Mouse (Mus musculus): Measurements from ENCODE around the gene Rgsl1.
"Not testable (repeated sequence)": the region's sequence is repeated elsewhere in the genome, so short reads cannot be mapped to it uniquely, and the experiment has no call there.

The Rgsl1 gene

DNA sequence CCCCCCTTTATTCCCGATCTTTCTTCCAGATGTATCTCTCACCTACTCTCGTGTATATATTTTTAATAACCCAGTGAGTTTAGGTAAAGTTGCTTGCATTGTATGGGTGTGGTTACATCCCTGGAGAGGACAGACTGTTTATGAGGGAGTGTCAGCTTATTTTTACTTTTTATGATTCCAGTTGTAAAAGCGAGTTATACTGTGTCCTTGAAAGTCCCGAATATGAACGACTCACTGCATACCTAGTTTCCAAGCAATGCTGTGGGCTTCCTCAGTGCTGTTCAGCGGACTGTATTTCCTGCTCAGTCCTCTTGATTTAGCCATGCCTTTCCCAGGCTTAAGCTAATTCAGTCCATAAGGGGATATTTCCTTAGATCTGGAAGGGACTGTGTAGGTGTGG is 68.8 kb downstream of the Rgsl1 start:
- DNase-seq (ENCODE audit: low read depth), result no peak

DNA sequence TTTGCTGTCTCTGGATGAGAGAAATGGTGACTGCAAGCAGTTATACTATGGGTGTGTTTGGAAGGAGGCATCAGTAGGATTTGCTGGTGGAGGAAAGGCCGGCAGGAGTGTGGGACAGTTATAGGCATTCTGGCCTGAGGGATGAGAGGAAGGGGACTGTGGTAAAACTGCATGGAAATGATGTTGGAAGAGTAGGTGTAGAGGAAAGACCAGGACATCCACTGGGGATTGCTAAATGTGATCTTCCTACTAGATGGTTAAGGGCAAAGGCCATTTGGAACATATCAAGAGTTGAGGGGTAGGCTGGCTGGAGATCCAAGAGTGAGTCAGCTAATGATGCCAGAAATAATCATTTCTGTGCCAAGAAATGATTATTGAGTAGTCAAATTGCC is 73.2 kb downstream of the Rgsl1 start:
- no peak for DNase-seq (ENCODE audit: low read depth)

DNA sequence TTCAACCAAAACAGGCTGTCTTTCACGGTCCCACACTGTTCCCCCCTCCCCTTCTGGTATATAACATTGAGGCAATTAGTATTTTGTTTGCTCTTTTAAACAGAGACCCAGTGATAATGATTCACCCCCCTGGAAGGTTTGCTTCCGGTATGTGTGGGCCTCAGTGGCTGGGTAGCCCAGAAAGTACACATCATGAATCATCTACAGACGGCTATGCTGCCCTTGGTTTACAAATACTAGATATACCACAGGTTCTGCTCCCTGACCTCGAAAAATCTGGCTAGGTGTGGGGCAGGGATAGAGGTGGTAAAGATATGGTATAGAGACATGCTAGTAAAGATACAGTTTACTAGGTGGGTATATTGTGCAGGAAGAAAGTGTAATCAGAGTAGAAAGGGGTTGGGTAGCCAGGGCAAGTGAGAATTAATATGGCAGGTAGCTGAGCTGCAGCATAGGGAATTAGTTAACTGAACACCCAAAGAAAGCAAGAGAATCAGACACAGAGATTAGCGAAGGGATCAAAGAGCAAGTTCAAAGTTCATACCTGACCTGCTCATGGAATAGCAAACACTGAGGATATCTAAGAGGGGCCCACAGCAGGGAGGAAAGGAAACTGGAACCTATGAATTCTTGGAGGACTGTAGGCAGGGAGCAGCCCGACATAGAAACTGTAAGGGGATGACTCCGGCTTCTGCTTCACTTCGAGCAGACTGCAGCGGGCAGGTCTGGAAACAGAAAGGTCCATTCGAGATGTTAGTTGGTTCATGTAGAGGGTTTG is 73.8 kb downstream of the Rgsl1 start:
- DNase-seq (ENCODE audit: low read depth), result no peak

DNA sequence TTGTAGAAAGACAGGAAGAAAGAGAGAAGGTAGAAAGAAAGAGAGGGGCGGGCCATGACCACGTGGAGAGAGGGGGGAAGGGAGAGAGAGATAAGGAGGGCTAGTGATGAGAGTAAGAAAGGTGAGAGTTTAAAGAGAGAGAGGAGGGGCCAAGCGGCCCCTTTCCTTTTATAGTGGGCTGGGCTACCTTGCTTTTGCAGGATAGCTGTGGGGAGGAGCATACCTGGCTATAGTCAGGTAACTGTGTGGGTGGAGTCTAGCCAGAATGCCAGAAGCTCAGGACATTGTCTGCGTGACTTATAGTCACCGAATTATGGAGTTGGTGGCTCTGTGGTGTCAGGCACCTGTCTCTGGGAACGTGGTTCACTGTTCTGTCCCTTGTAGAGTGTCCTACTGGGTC is 74.4 kb downstream of the Rgsl1 start:
- DNase-seq (ENCODE audit: low read depth), result not testable (repeated sequence)

DNA sequence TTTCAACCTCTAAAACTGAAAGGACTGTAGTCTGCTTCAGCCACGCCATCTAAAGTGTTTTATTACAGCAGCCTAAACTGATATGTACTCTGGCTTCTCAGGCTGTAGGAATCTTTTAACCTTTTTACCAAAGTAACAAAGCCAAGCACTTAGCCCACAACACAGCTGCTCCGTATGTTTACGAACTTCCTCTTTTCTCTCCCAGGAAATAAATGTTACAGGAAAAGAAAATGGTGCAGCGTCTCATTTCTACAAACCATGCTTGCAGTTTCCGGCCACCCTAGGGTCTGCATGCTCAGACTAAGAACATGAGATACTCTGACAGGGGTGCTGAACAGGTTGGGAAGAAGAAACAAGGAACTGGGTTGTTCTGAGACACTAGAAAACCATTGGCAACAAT is 75.5 kb downstream of the Rgsl1 start:
- DNase-seq (ENCODE audit: low read depth), result no peak

DNA sequence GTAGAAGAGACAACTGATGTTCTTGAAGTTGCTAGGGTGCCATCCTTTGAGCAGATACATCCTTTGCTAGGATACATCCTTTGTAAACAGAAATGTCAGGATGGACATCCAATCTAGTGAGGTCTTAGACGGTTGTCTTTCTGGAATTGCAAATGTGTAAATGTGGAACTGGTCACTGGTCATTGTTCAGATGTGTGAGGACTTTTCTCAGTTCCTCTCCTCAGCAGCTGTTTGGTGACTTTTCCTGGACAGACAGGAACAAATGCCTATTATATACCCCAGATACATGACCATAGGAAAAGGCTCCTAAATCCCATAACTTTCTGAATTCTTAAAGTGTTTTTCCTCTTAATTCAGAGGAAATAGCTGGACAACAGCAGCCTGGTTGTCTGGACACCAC is 76.7 kb downstream of the Rgsl1 start:
- DNase-seq (ENCODE audit: low read depth), result no peak

DNA sequence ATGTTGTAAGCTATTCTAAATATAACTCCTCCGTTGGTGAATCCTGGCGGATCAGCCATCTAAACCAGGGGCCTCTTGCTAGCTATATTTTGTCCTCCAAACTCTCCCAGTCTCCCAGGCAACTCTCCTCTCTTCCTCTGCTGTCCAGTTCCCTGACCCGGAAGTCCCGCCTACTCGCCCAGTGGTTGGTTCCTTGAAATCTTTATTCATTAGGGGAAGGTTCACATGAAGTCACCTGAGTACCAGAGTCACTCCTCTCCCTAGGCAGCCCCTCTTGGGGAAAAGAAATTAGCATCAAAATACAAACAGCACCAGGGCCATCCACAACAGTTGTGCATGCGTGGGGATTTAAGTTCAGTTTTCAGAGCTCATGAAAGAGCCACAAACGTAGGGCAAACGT is 77.6 kb downstream of the Rgsl1 start:
- DNase-seq (ENCODE audit: low read depth), result no peak

DNA sequence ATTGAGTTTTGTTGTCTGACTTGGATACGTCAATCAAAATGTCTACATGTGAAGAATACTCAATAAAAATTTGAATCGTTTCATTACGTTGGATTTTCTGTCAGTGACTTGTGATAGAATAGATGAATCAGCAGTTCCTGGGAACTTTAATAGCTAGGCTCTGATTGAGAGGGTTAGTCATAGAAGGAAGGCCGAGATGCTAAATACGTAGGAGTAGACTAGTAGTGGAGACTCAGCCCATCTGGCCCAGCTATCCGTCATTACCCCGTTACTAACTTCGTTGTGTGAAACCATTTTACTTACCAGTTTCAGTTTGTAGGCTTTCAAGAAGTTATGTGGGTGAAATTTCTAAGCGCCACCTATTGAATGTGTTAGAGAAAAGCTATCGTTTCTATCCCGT is 79.8 kb downstream of the Rgsl1 start:
- no peak for DNase-seq (ENCODE audit: low read depth)

DNA sequence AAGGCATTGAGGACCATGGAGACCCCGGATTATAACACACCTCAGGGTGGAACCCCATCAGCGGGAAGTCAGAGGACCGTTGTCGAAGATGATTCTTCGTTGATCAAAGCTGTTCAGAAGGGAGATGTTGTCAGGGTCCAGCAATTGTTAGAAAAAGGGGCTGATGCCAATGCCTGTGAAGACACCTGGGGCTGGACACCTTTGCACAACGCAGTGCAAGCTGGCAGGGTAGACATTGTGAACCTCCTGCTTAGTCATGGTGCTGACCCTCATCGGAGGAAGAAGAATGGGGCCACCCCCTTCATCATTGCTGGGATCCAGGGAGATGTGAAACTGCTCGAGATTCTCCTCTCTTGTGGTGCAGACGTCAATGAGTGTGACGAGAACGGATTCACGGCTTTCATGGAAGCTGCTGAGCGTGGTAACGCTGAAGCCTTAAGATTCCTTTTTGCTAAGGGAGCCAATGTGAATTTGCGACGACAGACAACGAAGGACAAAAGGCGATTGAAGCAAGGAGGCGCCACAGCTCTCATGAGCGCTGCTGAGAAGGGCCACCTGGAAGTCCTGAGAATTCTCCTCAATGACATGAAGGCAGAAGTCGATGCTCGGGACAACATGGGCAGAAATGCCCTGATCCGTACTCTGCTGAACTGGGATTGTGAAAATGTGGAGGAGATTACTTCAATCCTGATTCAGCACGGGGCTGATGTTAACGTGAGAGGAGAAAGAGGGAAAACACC is 90.0 kb downstream of the Rgsl1 start:
- DNase-seq (ENCODE audit: low read depth), result no peak

DNA sequence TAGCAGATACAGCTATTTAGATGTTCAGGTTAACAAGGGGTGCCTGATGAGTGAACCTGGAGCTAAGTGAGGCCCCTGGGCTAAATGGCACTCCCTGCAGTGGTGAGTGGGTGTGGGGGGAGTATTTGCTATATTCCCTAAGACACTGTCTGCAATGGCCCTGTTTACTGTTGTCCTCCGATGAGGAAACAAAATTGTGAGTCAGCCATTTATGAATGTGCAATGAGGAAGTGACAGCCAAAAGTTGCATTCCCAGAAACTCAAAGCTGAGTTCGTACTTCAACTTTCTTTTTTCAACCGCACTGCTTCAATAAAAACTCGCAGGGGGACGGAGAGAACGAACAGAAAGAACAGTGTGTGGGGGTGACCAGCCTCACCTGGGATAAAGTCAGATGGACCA is 91.4 kb downstream of the Rgsl1 start:
- DNase-seq (ENCODE audit: low read depth), result peak; percentile 24

DNA sequence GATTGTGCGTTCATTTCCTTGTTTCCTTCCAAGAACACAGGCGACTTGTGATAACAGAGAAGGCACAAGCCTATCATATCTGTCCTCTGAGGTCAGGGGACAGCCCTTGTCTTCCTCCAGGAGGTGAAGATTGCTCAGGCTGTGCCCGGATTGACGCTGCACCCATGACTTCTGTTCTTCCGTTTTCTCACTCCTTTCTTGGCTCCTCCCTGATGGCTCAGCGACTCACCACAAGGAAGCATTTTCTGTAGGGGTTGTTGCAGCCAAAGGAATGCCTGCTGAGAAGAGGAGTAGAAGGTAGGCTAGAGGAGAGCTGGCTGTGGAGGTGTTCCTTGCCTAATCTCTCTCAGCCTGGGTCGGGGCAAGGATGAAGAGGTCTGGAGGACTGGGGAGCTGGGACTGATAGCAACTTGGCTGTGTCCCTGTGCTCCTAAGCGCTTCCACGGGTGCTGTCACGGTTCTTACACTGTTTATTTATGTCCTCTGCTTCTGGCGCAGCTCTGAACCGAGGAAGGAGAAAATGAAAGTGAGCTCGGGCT is 92.1 kb downstream of the Rgsl1 start:
- DNase-seq (ENCODE audit: low read depth), result peak; percentile 63

DNA sequence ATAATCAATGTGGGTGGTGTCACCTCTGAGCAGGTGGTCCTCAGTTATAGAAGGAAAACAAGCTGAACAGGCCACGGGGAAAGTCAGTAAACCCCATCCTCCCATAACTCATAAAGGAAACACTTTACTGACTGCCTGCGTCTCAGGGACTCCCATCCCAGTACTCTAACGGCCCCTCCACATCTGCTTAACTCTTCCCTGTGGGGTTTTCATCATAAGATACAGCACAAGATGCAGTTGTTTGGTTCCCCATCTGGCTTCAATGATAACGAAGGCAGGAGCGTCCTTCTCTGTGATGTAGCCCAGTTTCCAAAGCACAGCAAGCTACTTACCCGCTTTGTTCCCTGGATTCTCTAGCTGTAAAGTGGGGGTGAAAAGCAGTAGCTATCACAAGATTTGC is 93.9 kb downstream of the Rgsl1 start:
- no peak for DNase-seq (ENCODE audit: low read depth)

DNA sequence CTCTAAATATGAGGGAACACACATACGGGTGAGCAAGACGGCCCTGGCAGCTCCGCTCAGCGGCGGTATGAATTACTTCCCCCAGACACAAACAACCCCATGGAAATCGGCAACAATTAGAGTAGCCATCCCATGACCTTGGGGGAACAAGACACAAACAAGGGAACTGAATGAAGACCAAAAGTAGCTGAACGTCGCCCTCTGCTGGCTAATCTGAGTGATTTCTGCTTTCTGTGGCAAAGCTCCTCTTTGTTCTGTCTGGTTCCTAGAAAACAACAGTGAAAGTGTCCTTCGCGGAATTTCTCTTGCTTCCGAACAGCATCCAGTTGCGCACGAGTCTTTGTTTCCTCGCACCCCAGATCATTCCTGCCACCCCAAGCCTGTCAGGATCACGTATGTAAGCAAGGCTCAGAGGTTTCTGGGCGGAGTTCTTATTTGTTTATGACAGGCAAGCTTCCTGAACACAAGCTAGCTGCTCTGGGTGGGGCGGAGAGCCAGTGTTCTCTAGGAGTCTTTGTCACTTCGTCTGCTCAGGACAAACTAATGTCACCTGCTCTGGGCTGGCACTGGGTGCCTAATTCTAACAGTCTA is 94.6 kb downstream of the Rgsl1 start, which contains the start of gene Rnasel:
TSS of gene Rnasel (plus strand) at position 216 of the 591 bp plus-strand sequence.
- peak; percentile 74 for DNase-seq (ENCODE audit: low read depth)

DNA sequence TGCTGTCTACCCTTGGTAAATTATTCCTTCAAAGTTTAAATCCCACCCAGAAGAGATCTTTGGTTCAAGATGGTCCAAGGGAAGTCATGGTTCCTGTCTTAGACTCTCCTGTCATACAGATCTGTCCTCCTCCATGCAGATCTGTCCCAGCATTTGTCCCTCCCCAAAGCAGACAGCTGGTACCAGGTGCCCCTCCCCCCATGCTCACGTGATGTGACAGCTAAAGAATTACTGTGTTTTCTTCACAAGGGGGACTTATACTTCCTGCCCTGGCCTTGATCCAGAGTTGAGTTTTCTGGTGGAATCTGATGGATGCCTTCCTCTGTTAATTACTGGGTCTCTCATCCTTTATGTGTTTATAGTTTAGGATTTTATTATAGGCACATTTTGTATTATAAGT is 95.4 kb downstream of the Rgsl1 start:
- DNase-seq (ENCODE audit: low read depth), result peak; percentile 32

DNA sequence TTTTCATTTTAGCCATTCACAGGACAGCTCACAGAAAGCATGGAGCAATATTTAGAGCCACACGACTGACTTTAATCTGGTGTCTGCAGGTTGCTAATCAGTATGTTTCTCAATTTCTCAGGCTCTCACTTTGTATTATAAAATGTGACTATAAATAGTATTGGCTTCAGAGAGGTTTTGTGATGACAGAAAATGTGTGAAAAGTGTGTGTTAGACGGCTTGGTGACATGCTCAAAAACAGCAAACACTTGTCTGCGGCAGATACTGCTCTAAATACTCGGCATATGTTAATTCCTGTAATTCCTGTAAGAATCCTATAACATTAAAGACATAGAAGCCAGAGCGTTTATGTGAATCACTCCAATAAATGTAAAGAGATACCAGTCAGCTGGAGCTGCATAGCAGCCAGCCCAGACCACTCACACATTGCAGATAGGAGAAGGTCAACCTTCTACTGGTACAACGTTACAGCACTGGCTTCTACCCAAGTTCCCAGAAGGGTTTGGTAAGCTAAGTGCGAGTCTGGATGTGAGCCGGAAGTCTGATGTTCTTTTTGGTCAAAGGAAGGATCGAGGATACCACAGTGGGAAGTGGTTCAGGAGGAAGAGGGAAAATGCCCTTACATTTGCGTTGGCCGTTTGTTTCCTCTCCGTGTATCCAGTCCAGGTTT is 95.9 kb downstream of the Rgsl1 start:
- DNase-seq (ENCODE audit: low read depth), result no peak

DNA sequence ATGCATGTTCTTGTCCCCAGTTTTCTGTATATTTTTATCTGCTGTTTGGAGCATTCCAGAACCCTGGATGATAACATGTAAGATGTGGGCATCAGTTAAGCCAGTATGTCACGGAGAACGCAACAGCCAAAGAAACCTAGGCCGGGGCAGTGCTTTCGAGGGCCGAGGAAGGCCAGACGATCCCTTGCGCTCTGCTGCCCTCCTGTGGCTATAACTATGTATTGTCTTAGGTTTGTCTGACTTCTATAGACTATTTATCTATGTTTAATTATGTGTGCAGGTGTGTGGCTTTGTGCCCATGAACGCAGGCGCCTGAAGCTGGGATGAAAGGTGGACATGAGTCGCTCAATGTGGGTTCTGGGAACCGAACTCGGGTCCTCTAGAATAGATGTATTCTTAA is 97.2 kb downstream of the Rgsl1 start:
- peak; percentile 64 for DNase-seq (ENCODE audit: low read depth)

DNA sequence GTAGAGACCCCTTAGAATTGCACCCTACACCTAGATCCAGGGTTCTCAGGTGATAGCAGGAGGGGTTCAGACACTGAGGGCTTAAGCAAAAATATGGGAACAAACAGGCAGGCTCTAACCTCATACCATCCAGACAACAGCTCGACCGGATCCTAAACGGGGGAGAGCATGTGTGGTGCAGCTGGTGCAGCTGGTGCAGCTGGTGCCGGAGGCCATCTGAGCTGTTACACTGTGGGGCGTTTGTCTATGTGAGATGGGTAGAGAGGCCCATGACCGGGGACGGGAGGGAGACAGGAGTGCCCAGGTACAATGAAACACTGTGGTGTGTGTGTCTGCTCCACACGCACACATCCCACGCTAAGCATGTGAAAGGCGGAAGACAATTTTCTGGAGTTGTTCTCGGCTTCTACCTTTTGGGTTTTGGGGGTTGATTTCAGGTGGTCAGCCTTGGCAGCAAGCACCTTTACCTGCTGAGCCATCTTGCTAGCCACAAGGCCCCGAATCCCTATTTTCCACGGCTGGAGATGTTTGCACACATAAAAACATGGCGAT is 97.7 kb downstream of the Rgsl1 start:
- DNase-seq (ENCODE audit: low read depth), result no peak

DNA sequence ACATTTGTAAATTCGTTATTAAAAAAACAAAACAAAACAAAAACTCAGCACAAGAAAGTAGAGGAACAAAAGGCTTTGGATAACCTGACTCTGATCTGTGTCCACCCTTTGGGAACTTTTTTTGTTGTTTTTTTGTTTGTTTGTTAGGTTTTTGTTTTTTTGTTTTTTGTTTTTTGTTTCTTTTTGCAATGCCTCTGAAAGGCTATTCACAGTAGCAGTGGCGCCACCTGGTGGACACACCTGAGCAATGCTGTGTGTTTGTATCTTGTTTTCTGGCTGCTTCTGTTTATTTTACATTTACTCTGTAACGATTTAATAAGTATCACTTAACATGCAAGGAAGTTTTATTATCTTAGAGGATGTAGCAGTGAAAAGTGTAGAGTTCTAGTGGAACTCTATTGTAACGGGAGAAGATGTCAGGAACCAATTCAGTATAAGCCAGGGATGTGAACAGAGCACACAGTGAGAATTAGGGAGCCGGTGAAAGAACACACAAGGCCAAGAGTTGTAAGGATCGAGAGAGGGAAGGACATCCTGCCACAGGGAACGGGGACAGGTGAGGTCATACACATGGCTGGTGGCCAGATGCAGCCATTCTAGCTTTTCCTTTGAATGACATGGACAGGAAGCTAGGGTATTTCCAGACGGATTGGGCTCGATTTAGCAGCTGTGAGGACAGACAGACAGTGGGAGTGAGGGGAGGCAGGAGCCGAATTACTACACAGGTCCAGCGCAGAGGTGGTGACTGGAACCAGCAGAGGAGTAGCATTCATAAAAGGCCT is 101.4 kb downstream of the Rgsl1 start:
- DNase-seq (ENCODE audit: low read depth), result peak; percentile 58

DNA sequence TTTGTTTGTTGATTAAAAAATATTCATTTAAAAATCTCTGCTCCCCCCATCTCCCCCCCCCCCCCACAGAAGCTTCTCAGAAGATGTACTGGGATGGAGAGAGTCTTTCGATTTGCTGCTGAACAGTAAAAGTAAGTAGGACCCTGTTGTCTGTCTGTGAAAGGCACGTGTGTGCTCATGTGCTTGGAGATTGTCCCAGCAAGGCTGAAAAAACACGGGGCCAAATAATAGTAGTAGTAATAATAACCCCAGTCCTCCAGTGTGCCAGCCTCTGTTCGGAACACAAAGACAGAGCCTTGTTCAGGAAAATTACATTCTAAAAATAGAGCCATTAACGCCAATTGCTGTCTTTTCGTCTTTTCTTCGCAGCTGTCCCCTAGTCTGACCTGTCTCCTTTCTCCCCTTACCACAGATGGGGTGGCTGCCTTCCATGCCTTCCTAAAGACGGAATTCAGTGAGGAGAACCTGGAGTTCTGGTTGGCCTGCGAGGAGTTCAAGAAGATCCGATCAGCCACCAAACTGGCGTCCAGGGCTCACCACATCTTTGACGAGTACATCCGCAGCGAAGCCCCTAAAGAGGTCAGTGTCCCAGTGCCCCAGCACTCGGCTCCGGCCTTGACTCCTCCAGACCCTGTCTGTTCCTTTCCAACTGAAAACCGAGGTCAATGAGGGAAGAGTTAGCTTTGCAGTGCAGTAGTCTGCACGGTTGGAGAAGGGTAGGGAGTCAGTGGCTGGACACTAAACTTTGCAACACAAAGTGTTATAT is 102.2 kb downstream of the Rgsl1 start:
- no peak for DNase-seq (ENCODE audit: low read depth)

DNA sequence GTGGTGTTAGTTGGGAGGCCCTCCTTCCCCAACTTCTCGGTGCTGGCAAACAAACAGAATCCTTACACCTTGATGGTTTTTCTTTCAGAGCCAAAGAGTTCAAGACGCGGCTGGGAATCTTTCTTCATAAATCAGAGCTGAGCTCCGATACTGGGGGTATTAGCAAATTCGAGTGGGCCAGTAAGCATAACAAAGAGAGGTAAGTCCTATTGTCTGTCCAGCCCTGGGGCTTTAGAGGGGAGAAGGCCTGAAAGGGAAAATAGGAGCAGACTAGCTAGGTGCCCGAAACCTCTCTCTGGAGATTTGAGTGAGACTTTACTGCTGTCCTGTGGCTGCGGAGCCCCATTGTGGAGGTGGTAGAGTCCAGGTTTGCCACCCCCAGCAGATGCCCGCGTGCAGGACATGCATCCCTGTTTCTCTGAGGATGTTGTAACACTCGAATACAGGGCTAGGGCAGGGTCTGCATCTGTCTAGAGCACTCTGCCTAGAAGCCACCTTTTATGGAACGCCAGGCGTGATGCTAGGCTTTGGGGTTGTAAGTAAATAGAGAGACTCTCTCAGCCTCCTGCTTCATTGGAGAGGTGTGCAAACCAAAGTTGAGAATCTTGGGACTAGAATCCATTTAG is 103.1 kb downstream of the Rgsl1 start:
- DNase-seq (ENCODE audit: low read depth), result no peak
